Mouse (Mus musculus) cerebellum, adult 2 months (tissue): ENCODE data around the gene Itga2.

Source experiments
- CTCF ChIP-seq: fragments of 200-500 bp; IDR thresholded peaks from 2 replicates; pipeline ENCODE4 v1.5.1; 2011; ENCODE audit warnings: low read depth, mild to moderate bottlenecking, control low read depth, low read length, moderate library complexity, borderline replicate concordance; ENCODE audit not compliant: insufficient read depth
- POLR2A ChIP-seq: fragments of 200-500 bp; IDR thresholded peaks from 2 replicates; pipeline ENCODE4 v1.6.1; 2011; ENCODE audit warnings: low read length, control low read depth, borderline replicate concordance; ENCODE audit not compliant: insufficient read depth

GRCm38 (mm10) chr13:114894718-114895117 lies 37.2 kb downstream of the Itga2 start:
- no peak for TF ChIP-seq POLR2A
- no peak for TF ChIP-seq CTCF
